Mouse (Mus musculus) kidney, postnatal 0 days (tissue): Measurements from ENCODE around the gene Sema4f. TPM values are rescaled to one million over a fixed set of nuclear protein-coding genes. Genes with fewer than 3 reads are reported as not detected.

Experiments
- ATAC-seq: fragments of 200-750 bp; cut with Nextera tagmentation; replicated peaks from 2 replicates; pipeline ENCODE4 v1.8.0; 2017; ENCODE audit warnings: low read depth, moderate number of reproducible peaks, moderate TSS enrichment, moderate library complexity; ENCODE audit not compliant: low FRiP score
- DNase-seq: peaks from one replicate; pipeline ENCODE4 v3.0.0-alpha.2; 2016; ENCODE audit warnings: low spot score
- H3K27ac ChIP-seq: fragments of 300-500 bp; sonication (generic); 2 replicates; pipeline ENCODE4 v1.5.1; 2014; ENCODE audit warnings: mild to moderate bottlenecking
- H3K27me3 ChIP-seq: fragments of 300-500 bp; sonication (generic); 2 replicates; pipeline ENCODE4 v1.6.1; 2014; ENCODE audit warnings: low read length, mixed read lengths; ENCODE audit not compliant: insufficient read depth
- H3K36me3 ChIP-seq: fragments of 300-500 bp; sonication (generic); 2 replicates; pipeline ENCODE4 v1.6.1; 2014; ENCODE audit warnings: low read length, mixed read lengths; ENCODE audit not compliant: insufficient read depth
- H3K4me1 ChIP-seq: fragments of 300-500 bp; sonication (generic); replicated peaks from 2 replicates; pipeline ENCODE4 v1.6.1; 2014; ENCODE audit warnings: antibody characterized with exemption, low read length, mixed read lengths; ENCODE audit not compliant: insufficient read depth
- H3K4me2 ChIP-seq: fragments of 300-500 bp; sonication (generic); 2 replicates; pipeline ENCODE4 v1.6.1; 2014; ENCODE audit warnings: mild to moderate bottlenecking, low read length, moderate library complexity, mixed read lengths
- H3K4me3 ChIP-seq: fragments of 300-500 bp; sonication (generic); replicated peaks from 2 replicates; pipeline ENCODE4 v1.5.1; 2014; ENCODE audit warnings: low read depth, low read length
- H3K9ac ChIP-seq: fragments of 300-500 bp; sonication (generic); 2 replicates; pipeline ENCODE4 v1.6.1; 2014; ENCODE audit warnings: low read depth, low read length
- H3K9me3 ChIP-seq: fragments of 300-500 bp; sonication (generic); replicated peaks from 2 replicates; pipeline ENCODE4 v1.6.1; 2016; ENCODE audit warnings: low read length, inconsistent platforms, mixed read lengths
- CTCF ChIP-seq: IDR thresholded peaks from 2 replicates; pipeline ENCODE4 v1.5.1; 2016; ENCODE audit warnings: antibody characterized with exemption, low read depth, mild to moderate bottlenecking, moderate library complexity
- WGBS: fragments of 180-500 bp; shearing (Covaris S2); extraction: QIAGEN DNeasy Blood & Tissue Kit; methylation state at CpG from one replicate; pipeline ENCODE4 v1.1.7; 2014; 5-methylcytosine and 5-hydroxymethylcytosine counted together
- polyA plus RNA-seq: library from polyadenylated mRNA; unstranded; fragments of >200 nt; fragmentation: Nextera tagmentation; extraction: Ambion mirVana; gene quantifications from 2 replicates; pipeline ENCODE4 v1.2.1, GENCODE M21; 2015

Gene Sema4f
- polyA plus RNA-seq, 1 experiment from 2014 or later: 0.41 TPM

DNA sequence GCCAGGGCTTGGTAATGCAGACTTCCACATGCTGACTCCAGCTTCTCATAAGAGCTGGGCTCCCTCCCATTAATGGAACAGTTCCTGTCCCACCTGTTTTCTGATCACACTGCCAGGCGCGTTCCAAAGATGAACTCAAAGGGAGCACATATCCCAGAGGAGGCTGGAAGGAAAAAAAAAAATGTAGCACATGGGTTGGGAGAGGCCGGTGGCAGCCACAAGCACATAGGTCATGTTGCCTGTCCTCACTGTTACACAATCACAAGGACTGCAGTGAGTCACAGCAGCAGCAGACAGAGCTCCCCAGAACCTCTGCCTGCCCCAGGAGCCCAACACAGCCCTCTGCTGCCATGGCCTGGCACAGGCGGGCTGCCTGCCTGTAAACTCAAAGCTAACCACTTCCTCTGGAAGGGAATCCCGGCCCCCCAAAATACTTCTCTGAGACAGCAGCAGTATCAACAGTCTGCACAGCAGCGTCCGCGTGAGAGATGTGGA, 76.1 kb downstream of the Sema4f start:
- Histone ChIP-seq H3K36me3 (no peaks in the 10 kb centered on the region), H3K9ac (no peak overlapping the region), H3K4me1 (no peaks in the 10 kb centered on the region), H3K9me3 (no peaks in the 10 kb centered on the region), H3K4me3 (no peak overlapping the region), H3K27ac (no peak overlapping the region), H3K27me3 (no peaks in the 10 kb centered on the region), H3K4me2 (no peak overlapping the region)
- DNase-seq (no peak), ATAC-seq (no peak; the same call in 1 of the 2 replicates)
- TF ChIP-seq CTCF: no peak
- 80% methylated on average over 8 of the region's 8 CpGs for WGBS

DNA sequence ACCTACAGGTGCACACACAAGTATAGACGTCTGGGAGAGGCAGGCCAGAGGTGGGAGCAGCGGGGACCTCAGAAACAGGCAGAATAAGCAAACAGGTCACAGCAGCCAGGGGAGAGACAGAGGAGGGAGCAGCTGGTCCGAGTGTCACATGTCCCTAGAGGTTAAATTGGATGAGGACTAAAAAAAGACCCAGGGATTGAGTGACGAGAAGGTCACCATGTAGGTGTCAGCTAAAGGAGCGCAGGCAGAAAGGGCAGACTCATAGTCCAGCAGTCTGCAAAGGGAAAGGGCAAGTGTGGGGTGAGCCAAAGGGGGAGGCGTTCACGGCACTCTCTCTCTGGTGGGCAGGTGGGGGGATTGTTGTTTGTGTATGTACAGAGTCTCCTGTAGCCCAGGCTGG, 77.1 kb downstream of the Sema4f start:
- Histone ChIP-seq H3K36me3 (no peaks in the 10 kb centered on the region), H3K4me1 (no peaks in the 10 kb centered on the region), H3K27ac (no peak overlapping the region), H3K4me3 (no peak overlapping the region), H3K4me2 (no peak overlapping the region), H3K9me3 (no peaks in the 10 kb centered on the region), H3K9ac (no peak overlapping the region), H3K27me3 (no peaks in the 10 kb centered on the region)
- 44% methylated on average over 7 of the region's 7 CpGs for WGBS
- TF ChIP-seq CTCF: no peak
- ATAC-seq: 0 out of 2 replicates have a peak, but pooled peaks have one; percentile 29
- no peak for DNase-seq

DNA sequence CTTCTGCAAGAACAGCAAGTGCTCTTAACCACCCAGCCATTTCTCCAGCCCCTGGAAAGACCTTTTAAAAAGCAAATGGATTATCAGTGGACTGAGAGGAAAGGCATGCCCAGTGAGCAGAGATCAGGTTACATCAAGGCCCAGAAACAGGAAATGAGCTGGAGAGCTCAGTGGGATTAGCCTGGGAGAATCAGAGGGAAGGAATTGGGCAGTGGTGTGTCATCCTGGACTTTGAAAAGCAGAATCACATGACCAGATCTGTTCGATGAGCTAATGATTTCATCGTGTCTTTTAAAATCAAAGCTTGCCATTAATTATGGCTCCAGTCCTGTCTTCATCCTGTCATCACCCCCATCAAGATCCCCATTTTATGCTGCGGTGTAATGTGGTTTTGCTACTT, 77.5 kb downstream of the Sema4f start:
- H3K4me3 ChIP-seq: no peak overlapping the region
- no peaks in the 10 kb centered on the region for H3K9me3 ChIP-seq
- H3K4me2 ChIP-seq: no peak overlapping the region
- no peak overlapping the region for H3K27ac ChIP-seq
- no peaks in the 10 kb centered on the region for H3K4me1 ChIP-seq
- H3K9ac ChIP-seq: no peak overlapping the region
- no peaks in the 10 kb centered on the region for H3K36me3 ChIP-seq
- ATAC-seq (no peak), DNase-seq (no peak)
- WGBS: 28% methylated on average over 3 of the region's 3 CpGs
- TF ChIP-seq CTCF: no peak
- H3K27me3 ChIP-seq: no peaks in the 10 kb centered on the region

Other genes starting within 250 kb of the Sema4f start
- 117 and 123 TPM in 2 replicates for gene Pole4, start 234.4 kb downstream of the Sema4f start, polyA plus RNA-seq
- 4.0 and 4.5 TPM in 2 replicates for gene Hk2, start 165.3 kb downstream of the Sema4f start, polyA plus RNA-seq
- 0.32 and 0.34 TPM in 2 replicates for gene M1ap, start 7.1 kb upstream of the Sema4f start, polyA plus RNA-seq
- 13.7 and 15.2 TPM in 2 replicates for gene Dok1, start 93.7 kb upstream of the Sema4f start, polyA plus RNA-seq
- gene Loxl3, start 94.4 kb upstream of the Sema4f start, polyA plus RNA-seq: 13.4 and 16.1 TPM in 2 replicates
- gene Aup1, start 114.8 kb upstream of the Sema4f start, polyA plus RNA-seq: 194 and 210 TPM in 2 replicates
- gene Htra2, start 115.5 kb upstream of the Sema4f start, polyA plus RNA-seq: 68.5 and 70.4 TPM in 2 replicates
- gene Dqx1, start 118.1 kb upstream of the Sema4f start, polyA plus RNA-seq: 5.8 and 7.0 TPM in 2 replicates
- 0.12 TPM in 1 of 2 replicates, not detected in the other for gene Tlx2, start 130.5 kb upstream of the Sema4f start, polyA plus RNA-seq
- gene Pcgf1, start 138.1 kb upstream of the Sema4f start, polyA plus RNA-seq: 28.0 and 29.7 TPM in 2 replicates
- gene Lbx2, start 146.6 kb upstream of the Sema4f start, polyA plus RNA-seq: 3.1 and 4.8 TPM in 2 replicates
- gene Ccdc142, start 161.8 kb upstream of the Sema4f start, polyA plus RNA-seq: 2.0 and 2.7 TPM in 2 replicates
- 2.7 and 2.9 TPM in 2 replicates for gene Gm42688, start 161.8 kb upstream of the Sema4f start, polyA plus RNA-seq
- 165 and 166 TPM in 2 replicates for gene Mrpl53, start 169.3 kb upstream of the Sema4f start, polyA plus RNA-seq
- gene Mogs, start 175.7 kb upstream of the Sema4f start, polyA plus RNA-seq: 33.9 and 37.6 TPM in 2 replicates
- 108 and 115 TPM in 2 replicates for gene Wbp1, start 181.8 kb upstream of the Sema4f start, polyA plus RNA-seq
- gene Ino80b, start 185.7 kb upstream of the Sema4f start, polyA plus RNA-seq: 14.5 and 16.2 TPM in 2 replicates
- gene Rtkn, start 195.7 kb upstream of the Sema4f start, polyA plus RNA-seq: 38.5 and 40.3 TPM in 2 replicates
- 3.5 and 4.2 TPM in 2 replicates for gene Wdr54, start 216.6 kb upstream of the Sema4f start, polyA plus RNA-seq
- gene 1700003E16Rik, start 216.6 kb upstream of the Sema4f start, polyA plus RNA-seq: 1.3 and 1.6 TPM in 2 replicates
- gene Dctn1, start 226.2 kb upstream of the Sema4f start, polyA plus RNA-seq: 62.2 and 68.2 TPM in 2 replicates